Mouse (Mus musculus) C2C12 (cell line): ENCODE data around the gene Slc16a14.

ENCODE experiments used
- CEBPB ChIP-seq: IDR thresholded peaks from one replicate; pipeline ENCODE4 v1.6.1; 2011; ENCODE audit warnings: low read depth, mild to moderate bottlenecking, control low read depth, moderate library complexity
- CTCF ChIP-seq: IDR thresholded peaks from one replicate; pipeline ENCODE4 v1.5.1; 2011; ENCODE audit not compliant: control insufficient read depth, insufficient read depth, insufficient read length
- FOSL1 ChIP-seq: IDR thresholded peaks from one replicate; pipeline ENCODE4 v1.8.0; 2011; ENCODE audit warnings: mild to moderate bottlenecking, low read length; ENCODE audit not compliant: poor library complexity, insufficient read depth, severe bottlenecking
- USF1 ChIP-seq: IDR thresholded peaks from one replicate; pipeline ENCODE4 v1.6.1; 2011; ENCODE audit warnings: low read depth, mild to moderate bottlenecking, control low read depth, moderate library complexity

GRCm38 (mm10) chr1:84866706-84867230 is 68.2 kb downstream of the Slc16a14 start:
- TF ChIP-seq CTCF = no peak
- no peak for TF ChIP-seq USF1
- TF ChIP-seq CEBPB = no peak
- TF ChIP-seq FOSL1 = no peak
